Mouse (Mus musculus): Measurements from ENCODE around the gene Galnt9. TPM values are rescaled to one million over a fixed set of nuclear protein-coding genes. Genes with fewer than 3 reads are reported as not detected.

The Galnt9 gene
- polyA plus RNA-seq (2015; fragmentation: Nextera tagmentation; extraction: Ambion mirVana), result 23.9 and 26.4 TPM in 2 replicates

- H3K4me1 ChIP-seq (replicated peaks), result peaks cover 43% of the 10 kb centered on the region
- H3K9ac ChIP-seq, result peak within 1 kb of the TSS; percentile 55
- H3K27me3 ChIP-seq, result peaks cover 24% of the 10 kb centered on the region
- no peaks in the 10 kb centered on the region for H3K9me3 ChIP-seq
- no peaks in the 10 kb centered on the region for H3K36me3 ChIP-seq
- peak within 1 kb of the TSS; percentile 88 for H3K4me2 ChIP-seq
- peak within 1 kb of the TSS; percentile 68 for H3K4me3 ChIP-seq
- WGBS, result under 1% methylated on average over 60 of the region's 82 CpGs
- peak; percentile 89 for ATAC-seq (ENCODE audit: low FRiP score, low read depth)
- peak within 1 kb of the TSS; percentile 72 for H3K27ac ChIP-seq (replicated peaks)
Measured at GRCm38 (mm10) chr5:110543951-110544690, at the start of gene Galnt9. Gene Galnt9, plus strand, starts transcription at chr5:110544355.

- H3K4me3 ChIP-seq, result no peak overlapping the region
- H3K9ac ChIP-seq, result 0 out of 2 replicates have a peak overlapping the region, but pooled peaks have one; percentile 2
- WGBS, result 35% methylated on average over 4 of the region's 4 CpGs
- peak overlapping the region; percentile 26; the same call in 1 of the 2 replicates for H3K4me2 ChIP-seq
- peak; percentile 9; the same call in 1 of the 2 replicates for ATAC-seq (ENCODE audit: low FRiP score, low read depth)
- no peaks in the 10 kb centered on the region for H3K36me3 ChIP-seq
- no peaks in the 10 kb centered on the region for H3K27me3 ChIP-seq
- H3K9me3 ChIP-seq, result no peaks in the 10 kb centered on the region
- H3K27ac ChIP-seq (replicated peaks), result peak overlapping the region; percentile 40
- H3K4me1 ChIP-seq (replicated peaks), result peaks cover 12% of the 10 kb centered on the region
Measured at GRCm38 (mm10) chr5:110494396-110494795, 49.8 kb upstream of the Galnt9 start.

GRCm38 (mm10) chr5:110495051-110495450 lies 49.1 kb upstream of the Galnt9 start:
- H3K4me3 ChIP-seq, result no peak overlapping the region
- no peaks in the 10 kb centered on the region for H3K27me3 ChIP-seq
- peaks cover 12% of the 10 kb centered on the region for H3K4me1 ChIP-seq (replicated peaks)
- H3K4me2 ChIP-seq, result no peak overlapping the region
- ATAC-seq (ENCODE audit: low FRiP score, low read depth), result no peak
- no peaks in the 10 kb centered on the region for H3K9me3 ChIP-seq
- WGBS, result 84% methylated on average over 6 of the region's 6 CpGs
- no peak overlapping the region for H3K27ac ChIP-seq (replicated peaks)
- no peaks in the 10 kb centered on the region for H3K36me3 ChIP-seq
- no peak overlapping the region for H3K9ac ChIP-seq

- H3K9me3 ChIP-seq, result no peaks in the 10 kb centered on the region
- no peak for ATAC-seq (ENCODE audit: low FRiP score, low read depth)
Measured at GRCm38 (mm10) chr5:110497556-110497955, 46.6 kb upstream of the Galnt9 start.

GRCm38 (mm10) chr5:110498071-110498470 lies 46.1 kb upstream of the Galnt9 start:
- no peak overlapping the region for H3K4me2 ChIP-seq
- no peaks in the 10 kb centered on the region for H3K27me3 ChIP-seq
- H3K27ac ChIP-seq (replicated peaks), result no peak overlapping the region
- WGBS, result 24% methylated on average over 10 of the region's 10 CpGs
- ATAC-seq (ENCODE audit: low FRiP score, low read depth), result no peak
- no peak overlapping the region for H3K4me3 ChIP-seq
- no peaks in the 10 kb centered on the region for H3K9me3 ChIP-seq
- H3K9ac ChIP-seq, result no peak overlapping the region
- peaks cover 12% of the 10 kb centered on the region for H3K4me1 ChIP-seq (replicated peaks)
- no peaks in the 10 kb centered on the region for H3K36me3 ChIP-seq

More at GRCm38 (mm10) chr5:110497556-110497955, 46.6 kb upstream of the Galnt9 start:
- H3K4me1 ChIP-seq (replicated peaks), result peaks cover 12% of the 10 kb centered on the region
- no peak overlapping the region for H3K4me2 ChIP-seq
- no peak overlapping the region for H3K4me3 ChIP-seq
- H3K9ac ChIP-seq, result no peak overlapping the region
- H3K27ac ChIP-seq (replicated peaks), result no peak overlapping the region
- no peaks in the 10 kb centered on the region for H3K27me3 ChIP-seq
- 63% methylated on average over 5 of the region's 5 CpGs for WGBS
- H3K36me3 ChIP-seq, result no peaks in the 10 kb centered on the region

- WGBS, result 69% methylated on average over 4 of the region's 4 CpGs
- no peak for ATAC-seq (ENCODE audit: low FRiP score, low read depth)
- peaks cover 12% of the 10 kb centered on the region; the same call in 1 of the 2 replicates for H3K4me1 ChIP-seq (replicated peaks)
- no peak overlapping the region for H3K4me2 ChIP-seq
- H3K27ac ChIP-seq (replicated peaks), result no peak overlapping the region
- no peak overlapping the region for H3K9ac ChIP-seq
- no peaks in the 10 kb centered on the region for H3K27me3 ChIP-seq
- H3K36me3 ChIP-seq, result no peaks in the 10 kb centered on the region
- no peak overlapping the region for H3K4me3 ChIP-seq
- H3K9me3 ChIP-seq, result no peaks in the 10 kb centered on the region
Measured at GRCm38 (mm10) chr5:110500233-110500632, 43.9 kb upstream of the Galnt9 start.

GRCm38 (mm10) chr5:110503361-110503760 lies 40.8 kb upstream of the Galnt9 start:
- no peaks in the 10 kb centered on the region for H3K27me3 ChIP-seq
- H3K4me3 ChIP-seq, result no peak overlapping the region
- H3K9ac ChIP-seq, result no peak overlapping the region
- no peaks in the 10 kb centered on the region for H3K9me3 ChIP-seq
- H3K4me2 ChIP-seq, result no peak overlapping the region
- ATAC-seq (ENCODE audit: low FRiP score, low read depth), result no peak
- H3K36me3 ChIP-seq, result no peaks in the 10 kb centered on the region
- H3K4me1 ChIP-seq (replicated peaks), result peaks cover 16% of the 10 kb centered on the region
- 96% methylated on average over 3 of the region's 3 CpGs for WGBS
- H3K27ac ChIP-seq (replicated peaks), result no peak overlapping the region

- no peaks in the 10 kb centered on the region for H3K9me3 ChIP-seq
- no peaks in the 10 kb centered on the region for H3K27me3 ChIP-seq
- no peak overlapping the region for H3K4me3 ChIP-seq
- ATAC-seq (ENCODE audit: low FRiP score, low read depth), result no peak
- no peak overlapping the region; the same call in 1 of the 2 replicates for H3K27ac ChIP-seq (replicated peaks)
- WGBS, result 31% methylated on average over 10 of the region's 10 CpGs
- no peaks in the 10 kb centered on the region for H3K36me3 ChIP-seq
- no peak overlapping the region for H3K4me2 ChIP-seq
- H3K4me1 ChIP-seq (replicated peaks), result peaks cover 13% of the 10 kb centered on the region
- no peak overlapping the region for H3K9ac ChIP-seq
Measured at GRCm38 (mm10) chr5:110505611-110506294, 38.4 kb upstream of the Galnt9 start.

- H3K9ac ChIP-seq, result no peak overlapping the region
- H3K4me1 ChIP-seq (replicated peaks), result peaks cover 13% of the 10 kb centered on the region
- H3K27ac ChIP-seq (replicated peaks), result no peak overlapping the region; the same call in 1 of the 2 replicates
- no peaks in the 10 kb centered on the region for H3K27me3 ChIP-seq
- ATAC-seq (ENCODE audit: low FRiP score, low read depth), result no peak
- H3K9me3 ChIP-seq, result no peaks in the 10 kb centered on the region
- H3K36me3 ChIP-seq, result no peaks in the 10 kb centered on the region
- H3K4me2 ChIP-seq, result no peak overlapping the region
- H3K4me3 ChIP-seq, result no peak overlapping the region
- WGBS, result 24% methylated on average over 8 of the region's 8 CpGs
Measured at GRCm38 (mm10) chr5:110506295-110506616, 37.9 kb upstream of the Galnt9 start.

GRCm38 (mm10) chr5:110506856-110507255 lies 37.3 kb upstream of the Galnt9 start:
- WGBS, result 81% methylated on average over 3 of the region's 3 CpGs
- H3K4me1 ChIP-seq (replicated peaks), result peaks cover 13% of the 10 kb centered on the region

GRCm38 (mm10) chr5:110507943-110508342 lies 36.2 kb upstream of the Galnt9 start:
- Histone ChIP-seq H3K4me3 (no peak overlapping the region), H3K27ac (replicated peaks) (no peak overlapping the region), H3K36me3 (no peaks in the 10 kb centered on the region), H3K4me1 (replicated peaks) (peaks cover 13% of the 10 kb centered on the region), H3K9ac (no peak overlapping the region), H3K4me2 (no peak overlapping the region), H3K27me3 (no peaks in the 10 kb centered on the region), H3K9me3 (no peaks in the 10 kb centered on the region)
- no peak for ATAC-seq (ENCODE audit: low FRiP score, low read depth)
- WGBS, result 88% methylated on average over 3 of the region's 3 CpGs

More at GRCm38 (mm10) chr5:110506856-110507255, 37.3 kb upstream of the Galnt9 start:
- Histone ChIP-seq H3K4me2 (no peak overlapping the region), H3K4me3 (no peak overlapping the region), H3K36me3 (no peaks in the 10 kb centered on the region), H3K27ac (replicated peaks) (no peak overlapping the region), H3K9ac (no peak overlapping the region), H3K9me3 (no peaks in the 10 kb centered on the region), H3K27me3 (no peaks in the 10 kb centered on the region)
- no peak for ATAC-seq (ENCODE audit: low FRiP score, low read depth)

GRCm38 (mm10) chr5:110510357-110510756 lies 33.8 kb upstream of the Galnt9 start:
- no peak for ATAC-seq (ENCODE audit: low FRiP score, low read depth)
- Histone ChIP-seq H3K9me3 (no peaks in the 10 kb centered on the region), H3K4me3 (no peak overlapping the region), H3K36me3 (no peaks in the 10 kb centered on the region), H3K9ac (no peak overlapping the region), H3K27ac (replicated peaks) (no peak overlapping the region), H3K4me2 (no peak overlapping the region), H3K27me3 (no peaks in the 10 kb centered on the region), H3K4me1 (replicated peaks) (peaks cover 13% of the 10 kb centered on the region)
- 72% methylated on average over 6 of the region's 6 CpGs for whole genome bisulfite sequencing
